Mouse (Mus musculus): Measurements from ENCODE around the gene Abcc1. TPM values are rescaled to one million over a fixed set of nuclear protein-coding genes. Genes with fewer than 3 reads are reported as not detected.

Gene Abcc1
- total and polyA plus RNA-seq, 2 experiments: 1.3 to 1.6 TPM

DNA sequence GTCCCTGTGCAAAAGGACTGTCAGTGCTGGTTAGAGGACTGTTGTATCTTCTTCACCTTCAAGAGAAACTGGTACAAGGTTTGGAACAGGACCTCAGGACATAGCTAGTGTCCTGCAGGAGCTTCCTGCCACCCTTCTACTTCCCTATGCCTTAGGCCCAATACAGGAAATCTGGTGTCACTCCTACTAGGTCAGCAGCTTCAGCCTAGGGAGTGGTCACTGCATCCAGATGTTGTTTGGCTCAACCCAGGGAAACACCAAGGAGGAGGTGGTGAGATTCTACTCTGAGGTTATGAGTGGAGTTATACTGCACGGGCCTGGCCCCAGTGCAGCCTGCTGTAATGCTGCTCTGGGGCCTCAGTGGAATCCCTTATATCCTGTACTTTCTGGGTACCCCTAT lies 2.8 kb upstream of the Abcc1 start:
- TF ChIP-seq POLR2A (IDR thresholded peaks at IDR 0.05; ENCODE audit: extremely low read depth, insufficient read depth, low read length) (no peak), CTCF (IDR thresholded peaks at IDR 0.05; ENCODE audit: low read depth, low read length) (no peak)

DNA sequence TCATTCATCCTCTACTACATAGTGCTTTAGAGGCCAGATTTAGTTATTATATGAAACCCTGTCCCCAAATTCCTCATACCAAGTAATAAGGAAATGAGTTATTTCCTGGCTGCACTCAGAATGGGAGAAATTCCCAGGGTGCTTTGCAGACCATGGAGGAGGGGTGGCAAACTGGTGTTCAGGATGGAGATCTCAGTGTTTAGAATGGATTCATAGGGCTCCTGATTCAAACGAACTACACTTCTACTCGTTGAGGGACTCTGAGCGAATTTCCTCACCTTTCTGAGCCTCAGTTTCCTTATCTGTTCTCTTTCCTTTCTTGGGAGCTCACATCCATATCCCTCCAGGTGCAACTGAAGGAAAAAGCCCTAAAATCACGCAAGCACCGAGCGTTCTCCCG lies 427 bp upstream of the Abcc1 start:
- no peak overlapping the region for H3K27ac ChIP-seq (replicated peaks; ENCODE audit: insufficient read depth, low read depth, low read length)
- TF ChIP-seq CTCF (IDR thresholded peaks at IDR 0.05; ENCODE audit: low read depth, low read length) (no peak), POLR2A (IDR thresholded peaks at IDR 0.05; ENCODE audit: extremely low read depth, insufficient read depth, low read length) (no peak)
- 12% methylated on average over 7 of the region's 7 CpGs for whole genome bisulfite sequencing
- H3K9ac ChIP-seq (ENCODE audit: low read depth, low read length): peak overlapping the region; percentile 73
- H3K27me3 ChIP-seq (ENCODE audit: control insufficient read depth, insufficient read depth, low read length): peaks cover 5% of the 10 kb centered on the region; the same call in 1 of the 2 replicates
- peak overlapping the region; percentile 93 for H3K4me3 ChIP-seq (ENCODE audit: insufficient read depth, low read depth, low read length)
- no peak for DNase-seq (ENCODE audit: extremely low read depth, low read depth, low spot score)
- H3K36me3 ChIP-seq (ENCODE audit: control insufficient read depth, insufficient read depth, low read length): no peaks in the 10 kb centered on the region
- no peaks in the 10 kb centered on the region for H3K4me1 ChIP-seq (ENCODE audit: control insufficient read depth, insufficient read depth, low read length)
- H3K79me2 ChIP-seq (ENCODE audit: control insufficient read depth, insufficient read depth, low read length): no peaks in the 10 kb centered on the region

More for the DNA sequence above, 2.8 kb upstream of the Abcc1 start:
- no peaks in the 10 kb centered on the region for H3K4me1 ChIP-seq (ENCODE audit: control insufficient read depth, insufficient read depth, low read length)
- 73% methylated on average over 1 of the region's 1 CpGs for WGBS
- no peak for DNase-seq (ENCODE audit: extremely low read depth, low read depth, low spot score)
- H3K27me3 ChIP-seq (ENCODE audit: control insufficient read depth, insufficient read depth, low read length): peaks cover 5% of the 10 kb centered on the region; the same call in 1 of the 2 replicates
- no peak overlapping the region for H3K4me3 ChIP-seq (ENCODE audit: insufficient read depth, low read depth, low read length)
- no peaks in the 10 kb centered on the region for H3K79me2 ChIP-seq (ENCODE audit: control insufficient read depth, insufficient read depth, low read length)
- H3K36me3 ChIP-seq (ENCODE audit: control insufficient read depth, insufficient read depth, low read length): no peaks in the 10 kb centered on the region
- no peak overlapping the region for H3K27ac ChIP-seq (replicated peaks; ENCODE audit: insufficient read depth, low read depth, low read length)
- H3K9ac ChIP-seq (ENCODE audit: low read depth, low read length): no peak overlapping the region

DNA sequence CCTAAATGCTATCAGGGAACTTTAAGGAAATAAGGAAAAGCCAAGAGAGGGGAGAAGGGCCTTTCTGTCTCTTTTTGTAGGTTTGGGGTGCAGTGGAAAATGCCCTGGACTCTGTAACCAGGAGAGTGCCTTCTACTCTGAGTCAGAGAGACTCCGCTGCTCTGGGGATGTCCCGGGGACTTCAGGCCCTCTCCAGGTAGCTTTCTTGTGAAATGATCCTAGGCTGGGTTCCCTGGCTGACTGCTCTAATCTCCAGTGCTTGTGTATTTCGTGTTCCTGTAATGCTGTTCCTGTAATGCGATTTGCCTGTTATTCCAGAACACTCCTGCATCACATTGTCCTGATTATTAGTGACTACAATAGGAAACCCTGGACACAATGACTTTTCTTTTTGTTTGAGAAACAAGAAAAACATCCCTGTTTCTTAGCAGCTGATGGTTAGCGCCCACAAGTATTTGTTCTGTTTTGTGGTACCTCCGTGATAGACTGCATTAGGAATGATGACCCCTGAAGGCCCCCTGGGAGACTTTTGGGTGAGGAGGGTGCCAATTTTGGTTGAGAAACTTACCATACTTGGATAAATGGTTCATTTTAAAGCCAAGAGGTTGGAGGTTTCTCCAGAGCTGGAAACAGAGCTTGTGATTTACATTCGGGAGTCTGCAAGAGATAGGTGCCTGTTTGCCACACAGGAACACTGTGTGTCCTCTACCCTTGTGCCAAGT lies 902 bp downstream of the Abcc1 start:
- no peak for DNase-seq (ENCODE audit: extremely low read depth, low read depth, low spot score)
- TF ChIP-seq CTCF (IDR thresholded peaks at IDR 0.05; ENCODE audit: low read depth, low read length) (no peak), POLR2A (IDR thresholded peaks at IDR 0.05; ENCODE audit: extremely low read depth, insufficient read depth, low read length) (no peak)
- Histone ChIP-seq H3K27me3 (ENCODE audit: control insufficient read depth, insufficient read depth, low read length) (peaks cover 5% of the 10 kb centered on the region; the same call in 1 of the 2 replicates), H3K4me3 (ENCODE audit: insufficient read depth, low read depth, low read length) (peak overlapping the region; percentile 93; the same call in 1 of the 2 replicates), H3K36me3 (ENCODE audit: control insufficient read depth, insufficient read depth, low read length) (no peaks in the 10 kb centered on the region), H3K79me2 (ENCODE audit: control insufficient read depth, insufficient read depth, low read length) (no peaks in the 10 kb centered on the region), H3K4me1 (ENCODE audit: control insufficient read depth, insufficient read depth, low read length) (no peaks in the 10 kb centered on the region), H3K9ac (ENCODE audit: low read depth, low read length) (peak overlapping the region; percentile 24; the same call in 1 of the 2 replicates), H3K27ac (replicated peaks; ENCODE audit: insufficient read depth, low read depth, low read length) (no peak overlapping the region)
- WGBS: 52% methylated on average over 7 of the region's 7 CpGs

DNA sequence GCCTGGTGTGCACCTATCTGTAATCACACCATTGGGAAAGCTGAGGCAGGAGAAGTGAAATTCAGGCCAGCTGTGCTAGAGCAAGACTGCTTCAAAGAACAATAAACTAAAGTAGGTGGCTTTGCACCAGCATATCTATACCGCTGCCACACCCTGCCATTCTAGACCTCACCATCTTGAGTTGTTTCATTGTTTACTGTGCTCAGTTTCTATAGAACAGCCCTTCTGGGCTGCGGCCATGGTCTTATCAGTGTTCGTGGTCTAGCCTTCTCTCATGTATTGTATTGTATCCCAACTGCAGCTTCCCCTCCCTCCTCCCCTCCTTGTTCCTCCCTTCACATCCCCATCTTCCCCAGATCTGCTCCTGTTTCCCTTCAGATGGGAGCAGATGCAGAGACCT lies 2.1 kb downstream of the Abcc1 start:
- TF ChIP-seq POLR2A (IDR thresholded peaks at IDR 0.05; ENCODE audit: extremely low read depth, insufficient read depth, low read length) (no peak), CTCF (IDR thresholded peaks at IDR 0.05; ENCODE audit: low read depth, low read length) (no peak)
- Histone ChIP-seq H3K4me3 (ENCODE audit: insufficient read depth, low read depth, low read length) (no peak overlapping the region), H3K27me3 (ENCODE audit: control insufficient read depth, insufficient read depth, low read length) (peaks cover 5% of the 10 kb centered on the region; the same call in 1 of the 2 replicates), H3K79me2 (ENCODE audit: control insufficient read depth, insufficient read depth, low read length) (no peaks in the 10 kb centered on the region), H3K27ac (replicated peaks; ENCODE audit: insufficient read depth, low read depth, low read length) (no peak overlapping the region), H3K36me3 (ENCODE audit: control insufficient read depth, insufficient read depth, low read length) (no peaks in the 10 kb centered on the region), H3K9ac (ENCODE audit: low read depth, low read length) (no peak overlapping the region), H3K4me1 (ENCODE audit: control insufficient read depth, insufficient read depth, low read length) (no peaks in the 10 kb centered on the region)
- no peak for DNase-seq (ENCODE audit: extremely low read depth, low read depth, low spot score)
- 91% methylated on average over 3 of the region's 3 CpGs for WGBS

DNA sequence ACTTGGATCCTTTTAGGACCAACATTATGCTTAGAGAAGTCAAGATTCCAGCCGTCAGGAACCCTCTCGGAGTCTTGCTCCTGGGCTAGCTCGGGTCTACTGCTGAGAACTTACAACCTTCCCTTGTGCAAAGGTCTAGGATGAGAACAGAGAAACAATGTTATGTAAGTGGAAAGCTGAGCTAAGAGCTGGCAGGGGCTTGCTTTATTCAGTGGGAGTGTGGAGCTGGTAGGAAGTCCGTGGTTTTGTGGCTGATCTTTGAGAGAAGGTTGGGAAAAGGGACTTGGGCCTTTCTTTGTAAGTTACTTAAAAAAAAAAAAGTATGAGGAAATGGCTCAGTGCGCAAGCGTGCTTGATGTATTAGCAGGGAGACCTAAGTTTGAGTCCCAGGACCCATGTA lies 2.7 kb downstream of the Abcc1 start:
- H3K9ac ChIP-seq (ENCODE audit: low read depth, low read length): no peak overlapping the region
- no peak overlapping the region for H3K4me3 ChIP-seq (ENCODE audit: insufficient read depth, low read depth, low read length)
- TF ChIP-seq CTCF (IDR thresholded peaks at IDR 0.05; ENCODE audit: low read depth, low read length): no peak
- no peak for TF ChIP-seq POLR2A (IDR thresholded peaks at IDR 0.05; ENCODE audit: extremely low read depth, insufficient read depth, low read length)
- H3K4me1 ChIP-seq (ENCODE audit: control insufficient read depth, insufficient read depth, low read length): no peaks in the 10 kb centered on the region
- 91% methylated on average over 6 of the region's 6 CpGs for WGBS
- no peaks in the 10 kb centered on the region for H3K36me3 ChIP-seq (ENCODE audit: control insufficient read depth, insufficient read depth, low read length)
- DNase-seq (ENCODE audit: extremely low read depth, low read depth, low spot score): no peak
- H3K27ac ChIP-seq (replicated peaks; ENCODE audit: insufficient read depth, low read depth, low read length): no peak overlapping the region
- peaks cover 5% of the 10 kb centered on the region; the same call in 1 of the 2 replicates for H3K27me3 ChIP-seq (ENCODE audit: control insufficient read depth, insufficient read depth, low read length)
- no peaks in the 10 kb centered on the region for H3K79me2 ChIP-seq (ENCODE audit: control insufficient read depth, insufficient read depth, low read length)

DNA sequence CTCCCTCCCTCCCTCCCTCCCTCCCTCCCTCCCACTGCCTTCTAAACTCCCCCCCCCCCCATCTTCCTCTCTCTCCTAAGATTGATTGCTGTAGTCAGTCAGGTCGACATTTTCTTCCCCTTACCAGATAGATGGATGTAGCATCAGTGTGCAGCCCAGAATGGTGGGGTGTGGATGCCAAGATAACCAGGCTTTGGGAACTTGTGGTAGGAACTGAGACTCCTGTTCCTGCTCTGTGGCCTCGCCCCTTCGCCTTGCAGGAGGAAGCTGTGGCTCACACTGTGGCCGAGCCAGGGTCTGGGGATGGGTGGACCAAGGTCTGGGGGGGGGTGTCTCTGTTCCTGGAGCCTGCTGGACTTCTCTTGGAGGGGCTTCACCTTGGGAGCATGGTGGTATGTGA lies 4.1 kb downstream of the Abcc1 start:
- no peak overlapping the region for H3K27ac ChIP-seq (replicated peaks; ENCODE audit: insufficient read depth, low read depth, low read length)
- no peak for TF ChIP-seq CTCF (IDR thresholded peaks at IDR 0.05; ENCODE audit: low read depth, low read length)
- no peak for TF ChIP-seq POLR2A (IDR thresholded peaks at IDR 0.05; ENCODE audit: extremely low read depth, insufficient read depth, low read length)
- H3K79me2 ChIP-seq (ENCODE audit: control insufficient read depth, insufficient read depth, low read length): no peaks in the 10 kb centered on the region
- H3K9ac ChIP-seq (ENCODE audit: low read depth, low read length): no peak overlapping the region
- H3K27me3 ChIP-seq (ENCODE audit: control insufficient read depth, insufficient read depth, low read length): peaks cover 5% of the 10 kb centered on the region; the same call in 1 of the 2 replicates
- no peaks in the 10 kb centered on the region for H3K4me1 ChIP-seq (ENCODE audit: control insufficient read depth, insufficient read depth, low read length)
- WGBS: 85% methylated on average over 4 of the region's 4 CpGs
- H3K4me3 ChIP-seq (ENCODE audit: insufficient read depth, low read depth, low read length): no peak overlapping the region
- H3K36me3 ChIP-seq (ENCODE audit: control insufficient read depth, insufficient read depth, low read length): no peaks in the 10 kb centered on the region
- DNase-seq (ENCODE audit: extremely low read depth, low read depth, low spot score): no peak

All from liver, adult 2 months (tissue).